Mouse (Mus musculus): ENCODE data around the gene Cdh4. TPM values are rescaled to one million over a fixed set of nuclear protein-coding genes. Genes with fewer than 3 reads are reported as not detected.
A peak's percentile ranks its signal among the peaks of the same experiment; 100 is the strongest.

Gene Cdh4
- polyA plus RNA-seq (2015; fragmentation: Nextera tagmentation; extraction: Ambion mirVana) = 39.6 TPM in 2 replicates

GRCm38 (mm10) chr2:179442191-179442540, at the start of gene Cdh4:
TSS of gene Cdh4 (plus strand) at chr2:179442431.
- H3K4me2 ChIP-seq = peak within 1 kb of the TSS; percentile 90
- under 1% methylated on average over 37 of the region's 40 CpGs for WGBS
- peak; percentile 90 for ATAC-seq (ENCODE audit: low FRiP score)
- H3K36me3 ChIP-seq = no peaks in the 10 kb centered on the region
- peak within 1 kb of the TSS; percentile 83 for H3K4me3 ChIP-seq (replicated peaks)
- peak within 1 kb of the TSS; percentile 80 for H3K9ac ChIP-seq (replicated peaks)
- peaks cover 11% of the 10 kb centered on the region; the same call in 1 of the 2 replicates for H3K27me3 ChIP-seq (replicated peaks)
- peaks cover 45% of the 10 kb centered on the region for H3K4me1 ChIP-seq
- H3K9me3 ChIP-seq (replicated peaks) = no peaks in the 10 kb centered on the region
- H3K27ac ChIP-seq (replicated peaks) = peak within 1 kb of the TSS; percentile 89

DNA sequence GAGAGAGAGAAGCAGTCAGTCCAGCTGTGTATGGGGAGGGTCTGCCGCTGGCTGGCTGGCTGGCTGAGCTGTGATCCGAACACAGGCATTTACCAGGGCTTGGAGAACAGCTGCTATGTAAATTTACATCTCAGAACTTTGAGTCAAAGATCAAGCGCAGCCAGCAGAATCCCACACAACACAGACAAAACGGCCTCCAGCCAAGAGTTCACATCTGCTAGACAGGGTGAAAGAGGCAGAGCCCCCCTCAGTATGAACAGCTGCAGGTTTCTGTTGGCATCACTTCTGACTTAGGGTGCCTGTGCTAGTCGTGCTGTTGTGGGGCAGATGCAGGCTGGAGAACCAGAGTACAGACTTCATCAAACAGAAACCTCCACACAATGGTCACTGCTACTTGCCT, 46.8 kb upstream of the Cdh4 start:
- no peak overlapping the region for H3K4me2 ChIP-seq
- peaks cover 12% of the 10 kb centered on the region; the same call in 1 of the 2 replicates for H3K4me1 ChIP-seq
- no peaks in the 10 kb centered on the region for H3K9me3 ChIP-seq (replicated peaks)
- 53% methylated on average over 5 of the region's 5 CpGs for WGBS
- H3K27me3 ChIP-seq (replicated peaks) = no peaks in the 10 kb centered on the region
- H3K4me3 ChIP-seq (replicated peaks) = no peak overlapping the region
- no peak for ATAC-seq (ENCODE audit: low FRiP score)
- H3K27ac ChIP-seq (replicated peaks) = no peak overlapping the region
- H3K36me3 ChIP-seq = no peaks in the 10 kb centered on the region
- no peak overlapping the region for H3K9ac ChIP-seq (replicated peaks)

- H3K9me3 ChIP-seq (replicated peaks) = no peaks in the 10 kb centered on the region
- no peaks in the 10 kb centered on the region for H3K27me3 ChIP-seq (replicated peaks)
- H3K4me2 ChIP-seq = no peak overlapping the region
- H3K4me3 ChIP-seq (replicated peaks) = no peak overlapping the region
- no peak overlapping the region for H3K9ac ChIP-seq (replicated peaks)
- 0 out of 2 replicates have a peak, but pooled peaks cover 5% of the 10 kb centered on the region for H3K4me1 ChIP-seq
- no peaks in the 10 kb centered on the region for H3K36me3 ChIP-seq
- no peak overlapping the region for H3K27ac ChIP-seq (replicated peaks)
- WGBS = 54% methylated on average over 14 of the region's 14 CpGs
- ATAC-seq (ENCODE audit: low FRiP score) = peak; percentile 45; the same call in 1 of the 2 replicates
Observed at GRCm38 (mm10) chr2:179399645-179400249, 42.5 kb upstream of the Cdh4 start.

- H3K9me3 ChIP-seq (replicated peaks) = no peaks in the 10 kb centered on the region
- H3K27ac ChIP-seq (replicated peaks) = no peak overlapping the region
- H3K9ac ChIP-seq (replicated peaks) = no peak overlapping the region
- ATAC-seq (ENCODE audit: low FRiP score) = no peak
- H3K4me2 ChIP-seq = no peak overlapping the region
- H3K4me1 ChIP-seq = no peaks in the 10 kb centered on the region
- H3K4me3 ChIP-seq (replicated peaks) = no peak overlapping the region
- no peaks in the 10 kb centered on the region for H3K36me3 ChIP-seq
- no peaks in the 10 kb centered on the region; the same call in 1 of the 2 replicates for H3K27me3 ChIP-seq (replicated peaks)
- 64% methylated on average over 8 of the region's 8 CpGs for WGBS
Observed at GRCm38 (mm10) chr2:179410866-179411561, 31.2 kb upstream of the Cdh4 start.

GRCm38 (mm10) chr2:179412966-179413365, 29.3 kb upstream of the Cdh4 start:
- ATAC-seq (ENCODE audit: low FRiP score) = no peak
- H3K4me3 ChIP-seq (replicated peaks) = no peak overlapping the region
- no peak overlapping the region for H3K9ac ChIP-seq (replicated peaks)
- no peaks in the 10 kb centered on the region for H3K27me3 ChIP-seq (replicated peaks)
- H3K4me1 ChIP-seq = peaks cover 9% of the 10 kb centered on the region; the same call in 1 of the 2 replicates
- H3K36me3 ChIP-seq = no peaks in the 10 kb centered on the region
- 39% methylated on average over 2 of the region's 2 CpGs for WGBS
- H3K9me3 ChIP-seq (replicated peaks) = no peaks in the 10 kb centered on the region
- H3K27ac ChIP-seq (replicated peaks) = no peak overlapping the region
- H3K4me2 ChIP-seq = no peak overlapping the region

- Histone ChIP-seq H3K9me3 (replicated peaks) (no peaks in the 10 kb centered on the region), H3K27ac (replicated peaks) (no peak overlapping the region), H3K4me1 (peaks cover 9% of the 10 kb centered on the region; the same call in 1 of the 2 replicates), H3K36me3 (no peaks in the 10 kb centered on the region), H3K9ac (replicated peaks) (no peak overlapping the region), H3K4me3 (replicated peaks) (no peak overlapping the region), H3K27me3 (replicated peaks) (no peaks in the 10 kb centered on the region), H3K4me2 (no peak overlapping the region)
- ATAC-seq (ENCODE audit: low FRiP score) = no peak
- 71% methylated on average over 11 of the region's 11 CpGs for WGBS
Observed at GRCm38 (mm10) chr2:179414253-179414652, 28.0 kb upstream of the Cdh4 start.

DNA sequence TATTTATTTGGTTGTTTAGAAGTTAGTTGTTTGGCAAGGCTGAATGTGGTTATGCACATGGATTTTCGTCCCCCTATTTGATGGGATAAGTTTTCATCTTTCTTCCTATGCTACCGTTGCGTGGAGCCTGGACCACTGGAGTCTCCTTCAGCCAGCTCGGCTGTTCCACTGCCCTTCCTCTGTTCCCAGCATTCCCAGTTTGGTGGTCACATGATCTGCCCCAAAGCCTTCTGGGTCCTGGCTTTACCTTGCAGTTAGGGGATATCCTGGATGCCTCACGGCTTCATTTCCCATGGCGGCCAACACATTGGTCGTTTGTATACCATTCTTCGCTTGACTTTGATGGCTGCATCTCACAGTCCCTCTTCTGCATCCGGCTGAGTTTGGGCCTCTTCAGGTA, 27.5 kb upstream of the Cdh4 start:
- 92% methylated on average over 9 of the region's 9 CpGs for WGBS
- H3K9me3 ChIP-seq (replicated peaks) = no peaks in the 10 kb centered on the region

DNA sequence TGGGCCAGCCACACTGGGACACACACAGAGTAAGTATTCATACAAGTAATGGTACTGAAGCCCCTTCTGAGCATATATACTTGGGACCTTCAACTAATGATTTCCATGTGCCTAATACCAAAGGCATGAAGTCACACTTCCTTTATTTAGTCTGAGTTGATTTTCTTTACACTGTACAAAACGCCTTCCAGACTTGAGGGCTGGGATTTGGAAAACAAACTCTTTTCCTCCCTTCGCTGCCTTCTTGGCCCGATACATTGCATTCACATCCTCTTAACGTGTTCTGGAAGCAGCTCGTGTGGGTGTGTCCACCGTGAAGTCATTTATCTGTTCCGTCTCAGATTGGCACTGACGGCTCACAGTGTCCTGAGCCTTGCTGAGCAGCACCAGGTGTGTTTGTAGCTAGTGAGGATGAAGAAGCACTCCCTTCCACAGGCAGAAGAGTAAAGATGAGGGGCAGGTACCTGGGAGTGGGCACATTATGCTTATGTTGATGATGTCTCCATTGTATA, 26.3 kb upstream of the Cdh4 start:
- no peak overlapping the region for H3K4me2 ChIP-seq
- H3K9ac ChIP-seq (replicated peaks) = no peak overlapping the region
- WGBS = 62% methylated on average over 8 of the region's 8 CpGs
- no peak for ATAC-seq (ENCODE audit: low FRiP score)
- peaks cover 9% of the 10 kb centered on the region; the same call in 1 of the 2 replicates for H3K4me1 ChIP-seq
- no peak overlapping the region; the same call in 1 of the 2 replicates for H3K27ac ChIP-seq (replicated peaks)
- no peaks in the 10 kb centered on the region for H3K9me3 ChIP-seq (replicated peaks)
- no peak overlapping the region for H3K4me3 ChIP-seq (replicated peaks)
- no peaks in the 10 kb centered on the region for H3K36me3 ChIP-seq
- no peaks in the 10 kb centered on the region for H3K27me3 ChIP-seq (replicated peaks)

More for the DNA sequence above, 27.5 kb upstream of the Cdh4 start:
- Histone ChIP-seq H3K27ac (replicated peaks) (no peak overlapping the region), H3K4me2 (no peak overlapping the region), H3K9ac (replicated peaks) (no peak overlapping the region), H3K27me3 (replicated peaks) (no peaks in the 10 kb centered on the region), H3K4me3 (replicated peaks) (no peak overlapping the region), H3K36me3 (no peaks in the 10 kb centered on the region), H3K4me1 (peaks cover 9% of the 10 kb centered on the region; the same call in 1 of the 2 replicates)
- no peak for ATAC-seq (ENCODE audit: low FRiP score)

DNA sequence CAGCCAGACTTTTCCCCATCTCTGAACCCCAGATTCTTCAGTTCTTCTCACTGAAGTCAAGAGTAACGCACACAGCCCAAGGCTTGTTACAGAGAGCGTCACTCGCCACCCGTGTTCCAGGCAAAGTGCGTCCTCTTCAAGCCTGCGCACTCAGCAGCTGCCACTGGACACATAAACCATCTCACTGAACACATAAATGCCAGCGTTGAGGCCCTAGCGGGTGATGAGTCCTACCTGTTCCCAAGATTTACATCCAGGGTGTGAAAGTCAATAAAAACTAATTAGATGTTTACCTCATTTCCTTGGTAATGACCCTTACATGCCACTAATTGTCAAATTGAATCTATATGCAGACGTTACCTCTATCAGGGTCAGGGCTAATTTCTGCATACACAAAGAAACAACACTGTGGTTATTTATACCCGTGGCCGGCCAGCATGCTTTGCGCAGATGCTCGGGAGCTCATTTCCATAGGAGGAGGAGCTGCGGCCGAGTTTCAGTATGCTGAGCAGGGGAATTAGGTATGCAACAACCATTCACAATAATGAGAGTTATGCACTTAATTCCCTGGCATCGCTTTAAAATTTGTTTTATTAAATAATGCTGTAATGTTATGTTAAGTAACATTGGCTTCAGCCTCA, 25.5 kb upstream of the Cdh4 start:
- Histone ChIP-seq H3K27me3 (replicated peaks) (no peaks in the 10 kb centered on the region), H3K9me3 (replicated peaks) (no peaks in the 10 kb centered on the region), H3K4me2 (peak overlapping the region; percentile 13; the same call in 1 of the 2 replicates), H3K4me1 (peaks cover 13% of the 10 kb centered on the region), H3K36me3 (no peaks in the 10 kb centered on the region), H3K27ac (replicated peaks) (no peak overlapping the region; the same call in 1 of the 2 replicates), H3K4me3 (replicated peaks) (no peak overlapping the region), H3K9ac (replicated peaks) (no peak overlapping the region)
- WGBS = 26% methylated on average over 16 of the region's 16 CpGs
- peak; percentile 77 for ATAC-seq (ENCODE audit: low FRiP score)

DNA sequence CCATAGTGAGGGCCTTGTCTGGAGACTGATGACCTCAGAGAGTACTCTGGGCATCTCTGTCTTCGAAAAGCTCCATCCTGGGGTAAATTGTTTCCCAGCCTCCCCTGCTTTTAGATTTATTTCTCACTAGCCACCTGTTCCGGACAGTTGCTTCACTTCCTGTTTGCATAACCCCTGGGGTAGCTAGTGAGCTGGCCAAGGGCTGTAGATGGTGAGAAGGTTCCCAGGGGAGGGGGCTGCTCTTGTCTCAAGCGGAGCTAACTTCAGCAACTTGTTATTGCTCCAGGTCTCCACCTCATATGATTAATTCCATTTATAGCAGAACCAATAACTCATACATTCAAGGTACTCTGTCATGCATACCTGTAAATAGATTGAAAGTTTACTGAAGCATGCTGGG, 16.6 kb upstream of the Cdh4 start:
- no peak for ATAC-seq (ENCODE audit: low FRiP score)
- 77% methylated on average over 3 of the region's 3 CpGs for WGBS

DNA sequence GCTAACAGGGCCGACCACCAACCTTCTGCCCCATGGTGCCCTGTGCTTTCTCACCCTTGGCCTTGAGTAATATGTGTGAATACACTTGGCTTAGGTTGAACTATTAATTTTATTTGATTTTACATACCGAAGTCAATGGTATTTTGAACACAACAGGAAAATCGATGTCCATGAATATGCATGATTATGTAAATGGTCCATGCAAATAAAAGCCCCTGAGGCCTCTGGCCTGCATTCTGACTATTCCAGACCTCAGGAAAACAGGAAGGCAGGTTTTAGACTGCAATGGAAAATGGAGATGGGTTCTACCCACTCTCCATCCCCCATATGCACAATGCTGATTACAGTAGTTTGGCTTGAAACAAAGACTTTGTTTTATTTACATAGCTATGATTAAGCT, 13.3 kb upstream of the Cdh4 start:
- Histone ChIP-seq H3K27me3 (replicated peaks) (no peaks in the 10 kb centered on the region), H3K4me3 (replicated peaks) (no peak overlapping the region), H3K9ac (replicated peaks) (no peak overlapping the region), H3K27ac (replicated peaks) (no peak overlapping the region), H3K4me2 (no peak overlapping the region), H3K9me3 (replicated peaks) (no peaks in the 10 kb centered on the region), H3K36me3 (no peaks in the 10 kb centered on the region), H3K4me1 (no peaks in the 10 kb centered on the region)
- 47% methylated on average over 3 of the region's 3 CpGs for WGBS
- no peak for ATAC-seq (ENCODE audit: low FRiP score)

More for the DNA sequence above, 16.6 kb upstream of the Cdh4 start:
- no peak overlapping the region for H3K4me3 ChIP-seq (replicated peaks)
- no peak overlapping the region for H3K27ac ChIP-seq (replicated peaks)
- no peak overlapping the region for H3K4me2 ChIP-seq
- no peak overlapping the region for H3K9ac ChIP-seq (replicated peaks)
- H3K36me3 ChIP-seq = no peaks in the 10 kb centered on the region
- H3K9me3 ChIP-seq (replicated peaks) = no peaks in the 10 kb centered on the region
- H3K27me3 ChIP-seq (replicated peaks) = no peaks in the 10 kb centered on the region
- peaks cover 11% of the 10 kb centered on the region for H3K4me1 ChIP-seq

All from neural tube, embryonic 15.5 days (tissue).